Mouse (Mus musculus): ENCODE results near the gene Gm6525. TPM values are rescaled to one million over a fixed set of nuclear protein-coding genes. Genes with fewer than 3 reads are reported as not detected.

Gm6525 gene
- 0.57 and 0.75 TPM in 2 replicates for polyA plus RNA-seq (2015; fragmentation: Nextera tagmentation; extraction: Ambion mirVana)

GRCm38 (mm10) chr3:84173581-84174154 is at the start of gene Gm6525:
Gm6525 (plus strand) TSS chr3:84174104.
- no peak within 1 kb of the TSS for H3K27ac ChIP-seq (ENCODE audit: low read length)
- H3K27me3 ChIP-seq (replicated peaks; ENCODE audit: insufficient read depth, low read length): no peaks in the 10 kb centered on the region
- no peaks in the 10 kb centered on the region for H3K4me1 ChIP-seq (ENCODE audit: insufficient read depth, low read depth, low read length)
- no peak within 1 kb of the TSS for H3K4me3 ChIP-seq (ENCODE audit: low read depth, low read length)
- 80% methylated on average over 11 of the region's 11 CpGs for WGBS
- H3K9ac ChIP-seq (replicated peaks; ENCODE audit: low read depth): no peak within 1 kb of the TSS
- ATAC-seq (no peak), DNase-seq (ENCODE audit: low spot score) (no peak)
- no peaks in the 10 kb centered on the region for H3K36me3 ChIP-seq (ENCODE audit: insufficient read depth, low read length)
- H3K9me3 ChIP-seq (ENCODE audit: low read length): no peaks in the 10 kb centered on the region
- no peak within 1 kb of the TSS for H3K4me2 ChIP-seq (replicated peaks; ENCODE audit: low read depth, low read length)
- TF ChIP-seq EP300 (IDR thresholded peaks at IDR 0.05) (no peak), CTCF (IDR thresholded peaks at IDR 0.05) (no peak)

- Histone ChIP-seq H3K27me3 (replicated peaks; ENCODE audit: insufficient read depth, low read length) (no peaks in the 10 kb centered on the region), H3K36me3 (ENCODE audit: insufficient read depth, low read length) (no peaks in the 10 kb centered on the region), H3K27ac (ENCODE audit: low read length) (0 out of 2 replicates have a peak overlapping the region, but pooled peaks have one; percentile 20), H3K9ac (replicated peaks; ENCODE audit: low read depth) (no peak overlapping the region), H3K4me2 (replicated peaks; ENCODE audit: low read depth, low read length) (no peak overlapping the region), H3K9me3 (ENCODE audit: low read length) (no peaks in the 10 kb centered on the region), H3K4me3 (ENCODE audit: low read depth, low read length) (no peak overlapping the region), H3K4me1 (ENCODE audit: insufficient read depth, low read depth, low read length) (peaks cover 6% of the 10 kb centered on the region; the same call in 1 of the 2 replicates)
- TF ChIP-seq CTCF (IDR thresholded peaks at IDR 0.05): no peak
- no peak for TF ChIP-seq EP300 (IDR thresholded peaks at IDR 0.05)
- WGBS: 44% methylated on average over 6 of the region's 6 CpGs
- DNase-seq (ENCODE audit: low spot score) (peak; percentile 23), ATAC-seq (peak; percentile 63; the same call in 1 of the 2 replicates)
Observed at GRCm38 (mm10) chr3:84125704-84126289, 48.1 kb upstream of the Gm6525 start.

- 78% methylated on average over 3 of the region's 3 CpGs for WGBS
- Histone ChIP-seq H3K4me3 (ENCODE audit: low read depth, low read length) (no peak overlapping the region), H3K9me3 (ENCODE audit: low read length) (no peaks in the 10 kb centered on the region), H3K27ac (ENCODE audit: low read length) (no peak overlapping the region), H3K36me3 (ENCODE audit: insufficient read depth, low read length) (no peaks in the 10 kb centered on the region), H3K4me2 (replicated peaks; ENCODE audit: low read depth, low read length) (no peak overlapping the region), H3K4me1 (ENCODE audit: insufficient read depth, low read depth, low read length) (peaks cover 6% of the 10 kb centered on the region; the same call in 1 of the 2 replicates), H3K27me3 (replicated peaks; ENCODE audit: insufficient read depth, low read length) (no peaks in the 10 kb centered on the region), H3K9ac (replicated peaks; ENCODE audit: low read depth) (no peak overlapping the region)
- no peak for ATAC-seq
- no peak for DNase-seq (ENCODE audit: low spot score)
- TF ChIP-seq EP300 (IDR thresholded peaks at IDR 0.05) (no peak), CTCF (IDR thresholded peaks at IDR 0.05) (no peak)
Observed at GRCm38 (mm10) chr3:84126721-84127120, 47.2 kb upstream of the Gm6525 start.

DNA sequence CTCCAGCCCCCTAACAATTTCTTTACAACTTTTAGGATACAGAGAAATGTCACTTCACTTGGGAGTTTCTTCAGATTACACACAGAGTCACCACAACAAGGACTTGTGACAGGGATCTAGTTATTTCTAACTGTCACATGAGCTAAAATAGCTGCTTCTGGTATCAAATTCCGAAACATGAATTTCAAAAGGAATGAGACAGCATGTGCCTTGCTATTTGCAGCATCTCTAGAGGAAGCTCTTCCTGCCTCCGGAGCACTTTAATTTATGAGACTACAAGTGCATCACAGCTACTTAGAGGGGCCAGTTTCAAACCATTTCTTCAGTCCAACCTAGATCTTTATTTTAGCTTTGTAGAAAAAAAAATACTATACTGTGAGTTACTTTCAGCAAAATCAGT is 46.5 kb upstream of the Gm6525 start:
- TF ChIP-seq EP300 (IDR thresholded peaks at IDR 0.05) (no peak), CTCF (IDR thresholded peaks at IDR 0.05) (no peak)
- H3K4me3 ChIP-seq (ENCODE audit: low read depth, low read length): no peak overlapping the region
- no peaks in the 10 kb centered on the region for H3K27me3 ChIP-seq (replicated peaks; ENCODE audit: insufficient read depth, low read length)
- H3K9me3 ChIP-seq (ENCODE audit: low read length): no peaks in the 10 kb centered on the region
- peaks cover 6% of the 10 kb centered on the region; the same call in 1 of the 2 replicates for H3K4me1 ChIP-seq (ENCODE audit: insufficient read depth, low read depth, low read length)
- ATAC-seq (no peak), DNase-seq (ENCODE audit: low spot score) (no peak)
- no peak overlapping the region for H3K9ac ChIP-seq (replicated peaks; ENCODE audit: low read depth)
- H3K4me2 ChIP-seq (replicated peaks; ENCODE audit: low read depth, low read length): no peak overlapping the region
- H3K27ac ChIP-seq (ENCODE audit: low read length): no peak overlapping the region
- WGBS: 65% methylated on average over 2 of the region's 2 CpGs
- H3K36me3 ChIP-seq (ENCODE audit: insufficient read depth, low read length): no peaks in the 10 kb centered on the region

DNA sequence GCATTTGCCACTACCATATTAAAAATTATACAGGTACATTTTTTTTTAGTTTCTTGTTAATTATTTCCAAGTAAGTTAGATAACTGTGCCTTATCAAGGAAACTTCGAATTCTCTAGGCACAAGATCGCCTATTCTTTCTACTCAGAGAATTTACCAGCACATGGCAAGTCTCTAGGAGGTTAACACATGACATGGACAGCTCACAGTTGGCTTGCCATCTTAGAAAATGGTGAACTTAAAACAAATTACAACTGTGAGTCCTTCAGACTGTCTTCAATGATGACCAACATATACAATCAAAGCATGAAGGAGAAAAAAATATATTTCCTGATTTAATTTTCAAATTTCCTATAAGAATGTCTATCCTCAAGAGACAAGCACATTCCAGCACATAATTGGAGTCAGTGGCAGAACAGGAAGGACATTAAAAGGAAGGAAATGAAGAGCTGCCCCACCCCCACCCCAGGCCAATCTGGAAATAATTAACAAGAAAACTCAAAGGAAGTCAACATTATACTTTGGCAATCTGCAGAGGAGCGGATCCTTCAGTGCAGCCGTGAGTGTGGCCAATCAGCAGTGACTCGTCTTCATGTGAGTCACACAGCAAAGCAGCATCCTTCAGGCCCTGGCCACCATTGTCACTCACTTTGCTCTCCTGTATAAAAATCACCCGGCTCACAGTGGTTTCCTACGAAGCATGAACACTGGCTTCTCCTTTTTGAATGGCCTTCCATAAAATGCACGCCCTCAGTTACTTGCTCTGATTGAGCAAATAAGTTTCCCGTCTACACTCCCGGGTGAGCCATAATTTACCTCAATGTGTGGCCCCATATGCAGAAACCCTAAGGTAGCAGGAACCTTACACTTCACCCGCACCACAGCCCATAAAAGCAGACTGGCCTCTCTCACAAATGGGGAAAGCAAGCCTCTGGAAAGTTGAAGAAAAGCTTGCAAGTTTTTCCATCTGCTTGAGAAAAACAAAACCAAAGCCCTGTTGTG is 44.7 kb upstream of the Gm6525 start:
- Histone ChIP-seq H3K4me1 (ENCODE audit: insufficient read depth, low read depth, low read length) (peaks cover 6% of the 10 kb centered on the region; the same call in 1 of the 2 replicates), H3K36me3 (ENCODE audit: insufficient read depth, low read length) (no peaks in the 10 kb centered on the region), H3K27me3 (replicated peaks; ENCODE audit: insufficient read depth, low read length) (no peaks in the 10 kb centered on the region), H3K27ac (ENCODE audit: low read length) (no peak overlapping the region), H3K9me3 (ENCODE audit: low read length) (no peaks in the 10 kb centered on the region), H3K9ac (replicated peaks; ENCODE audit: low read depth) (no peak overlapping the region), H3K4me2 (replicated peaks; ENCODE audit: low read depth, low read length) (no peak overlapping the region), H3K4me3 (ENCODE audit: low read depth, low read length) (no peak overlapping the region)
- TF ChIP-seq EP300 (IDR thresholded peaks at IDR 0.05) (0 out of 2 replicates have a peak, but pooled peaks have one; percentile 33), CTCF (IDR thresholded peaks at IDR 0.05) (no peak)
- peak; percentile 40 for ATAC-seq
- 41% methylated on average over 11 of the region's 11 CpGs for WGBS
- DNase-seq (ENCODE audit: low spot score): peak; percentile 15

DNA sequence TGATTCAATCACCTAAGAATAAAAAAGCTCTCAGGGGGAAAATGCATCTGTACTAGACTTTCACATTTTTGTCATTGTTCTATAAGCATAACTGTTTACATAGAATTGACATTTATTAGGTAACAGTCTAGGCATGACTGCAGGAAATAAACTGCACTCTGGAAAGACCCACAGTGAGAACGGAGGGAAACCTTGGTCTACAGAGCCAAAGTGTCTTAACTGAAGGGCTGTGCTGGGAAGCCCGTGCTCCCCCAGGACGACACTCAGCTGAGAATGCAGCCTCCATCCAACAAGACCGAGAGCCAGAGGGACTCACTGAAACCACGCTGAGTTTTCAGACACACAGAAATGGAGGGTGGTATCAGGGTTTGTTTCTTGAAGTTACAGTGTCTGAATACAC is 43.1 kb upstream of the Gm6525 start:
- WGBS: 18% methylated on average over 5 of the region's 5 CpGs
- H3K9ac ChIP-seq (replicated peaks; ENCODE audit: low read depth): no peak overlapping the region
- peak; percentile 60 for ATAC-seq
- H3K4me3 ChIP-seq (ENCODE audit: low read depth, low read length): no peak overlapping the region
- no peaks in the 10 kb centered on the region for H3K9me3 ChIP-seq (ENCODE audit: low read length)
- peak overlapping the region; percentile 28; the same call in 1 of the 2 replicates for H3K27ac ChIP-seq (ENCODE audit: low read length)
- no peaks in the 10 kb centered on the region for H3K27me3 ChIP-seq (replicated peaks; ENCODE audit: insufficient read depth, low read length)
- H3K4me2 ChIP-seq (replicated peaks; ENCODE audit: low read depth, low read length): no peak overlapping the region
- TF ChIP-seq EP300 (IDR thresholded peaks at IDR 0.05) (no peak), CTCF (IDR thresholded peaks at IDR 0.05) (no peak)
- H3K36me3 ChIP-seq (ENCODE audit: insufficient read depth, low read length): no peaks in the 10 kb centered on the region
- H3K4me1 ChIP-seq (ENCODE audit: insufficient read depth, low read depth, low read length): peaks cover 11% of the 10 kb centered on the region; the same call in 1 of the 2 replicates
- peak; percentile 60 for DNase-seq (ENCODE audit: low spot score)

Measured in lung, postnatal 0 days (tissue).